Mouse (Mus musculus): Measurements from ENCODE around the gene Hspg2.
"Not testable (repeated sequence)": the region's sequence is repeated elsewhere in the genome, so short reads cannot be mapped to it uniquely, and the experiment has no call there.

Gene Hspg2

DNA sequence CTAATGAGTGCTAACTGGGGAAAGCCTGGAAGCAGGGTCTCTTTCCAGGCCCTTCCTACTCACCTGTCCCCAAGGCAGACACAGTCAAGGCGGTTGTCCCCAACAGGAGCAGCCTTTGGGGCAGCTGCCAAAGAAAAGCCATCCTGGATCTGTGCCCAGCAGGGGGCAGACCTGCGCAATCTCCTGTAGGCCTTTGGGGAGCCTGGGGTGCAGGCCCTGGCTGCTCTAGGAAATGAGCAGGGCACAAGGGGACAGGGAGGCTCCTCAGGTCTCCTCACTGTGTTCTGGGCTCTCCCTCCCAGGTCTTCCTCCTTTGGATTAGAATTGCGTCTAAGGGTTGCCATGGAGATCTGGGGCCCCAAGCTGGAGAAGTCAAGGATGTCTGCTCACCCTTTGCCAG, 113.2 kb downstream of the Hspg2 start:
- peak; percentile 34 for DNase-seq

GRCm38 (mm10) chr4:137589095-137589494, 120.5 kb downstream of the Hspg2 start:
- not testable (repeated sequence) for DNase-seq

DNA sequence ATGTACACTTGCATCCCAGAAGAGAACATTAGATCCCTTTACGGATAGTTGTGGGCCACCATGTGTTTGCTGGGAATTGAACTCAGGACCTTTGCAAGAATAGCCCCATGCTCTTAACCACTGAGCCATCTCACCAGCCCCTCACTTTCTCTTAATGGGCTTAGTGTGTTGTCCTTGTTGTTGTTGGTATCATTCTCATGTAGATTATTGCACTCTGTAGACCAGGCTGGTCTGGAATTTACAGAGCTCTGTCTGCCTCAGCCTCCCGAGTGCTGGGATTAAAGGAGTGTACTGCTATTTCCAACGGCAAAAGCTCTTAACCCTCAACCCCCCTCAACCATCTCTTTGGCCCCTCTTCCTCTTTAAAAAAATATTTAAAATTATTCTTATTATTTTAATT, 121.0 kb downstream of the Hspg2 start:
- DNase-seq: no peak

DNA sequence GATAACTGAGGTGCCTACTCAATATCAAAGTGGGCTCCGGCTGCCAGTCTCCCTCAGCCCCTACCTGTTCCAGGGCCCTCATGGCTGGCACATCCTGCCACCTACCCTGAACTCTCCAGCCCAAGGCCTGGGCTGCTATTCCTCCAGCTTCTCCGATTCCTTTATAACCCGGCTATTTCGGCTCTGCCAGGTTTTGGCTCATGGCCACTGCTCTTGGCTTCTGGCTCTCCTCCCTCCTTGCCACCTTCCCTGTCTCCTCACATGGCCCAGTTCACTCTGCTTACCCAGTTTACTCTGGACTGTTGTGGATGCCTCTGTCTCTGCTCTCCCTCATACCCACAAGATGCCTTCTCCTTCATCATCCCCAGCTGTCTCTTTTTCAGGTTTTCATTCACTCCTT, 122.4 kb downstream of the Hspg2 start:
- DNase-seq: no peak

- DNase-seq: peak; percentile 99
These were observed 125.3 kb downstream of the Hspg2 start, which contains the start of gene Usp48 for GRCm38 (mm10) chr4:137593601-137594495. Gene Usp48 (plus strand): TSS chr4:137593755.

- peak; percentile 31 for DNase-seq
These were observed 126.1 kb downstream of the Hspg2 start for GRCm38 (mm10) chr4:137594496-137595270.

DNA sequence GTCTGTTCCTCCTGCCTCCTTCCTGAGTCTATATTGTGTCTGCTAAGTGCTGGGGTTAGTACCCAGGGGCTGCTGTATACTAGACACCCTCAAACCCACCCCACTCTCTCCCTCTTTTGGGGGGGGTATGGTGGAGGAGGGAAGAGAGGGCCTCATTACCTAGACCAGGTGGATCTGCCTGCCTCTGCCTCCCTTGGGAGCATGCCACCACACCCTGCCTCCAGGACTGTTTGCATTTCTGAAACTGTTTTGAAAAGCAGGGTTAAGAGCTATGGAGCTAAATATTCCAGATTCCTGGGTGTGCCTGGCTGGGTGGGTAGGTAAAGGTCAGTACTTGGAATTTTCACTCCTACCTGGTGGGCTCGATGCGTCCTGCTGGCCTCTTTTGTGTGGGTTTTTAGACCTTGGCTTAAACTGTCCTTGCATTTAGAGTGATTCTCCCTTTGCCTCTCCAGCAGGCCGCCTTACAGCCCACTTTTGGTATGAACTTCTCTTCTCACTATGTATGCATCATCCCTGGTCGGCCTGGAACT, 128.6 kb downstream of the Hspg2 start:
- no peak for DNase-seq

- DNase-seq: no peak
These were observed 130.0 kb downstream of the Hspg2 start for GRCm38 (mm10) chr4:137598577-137598976.

DNA sequence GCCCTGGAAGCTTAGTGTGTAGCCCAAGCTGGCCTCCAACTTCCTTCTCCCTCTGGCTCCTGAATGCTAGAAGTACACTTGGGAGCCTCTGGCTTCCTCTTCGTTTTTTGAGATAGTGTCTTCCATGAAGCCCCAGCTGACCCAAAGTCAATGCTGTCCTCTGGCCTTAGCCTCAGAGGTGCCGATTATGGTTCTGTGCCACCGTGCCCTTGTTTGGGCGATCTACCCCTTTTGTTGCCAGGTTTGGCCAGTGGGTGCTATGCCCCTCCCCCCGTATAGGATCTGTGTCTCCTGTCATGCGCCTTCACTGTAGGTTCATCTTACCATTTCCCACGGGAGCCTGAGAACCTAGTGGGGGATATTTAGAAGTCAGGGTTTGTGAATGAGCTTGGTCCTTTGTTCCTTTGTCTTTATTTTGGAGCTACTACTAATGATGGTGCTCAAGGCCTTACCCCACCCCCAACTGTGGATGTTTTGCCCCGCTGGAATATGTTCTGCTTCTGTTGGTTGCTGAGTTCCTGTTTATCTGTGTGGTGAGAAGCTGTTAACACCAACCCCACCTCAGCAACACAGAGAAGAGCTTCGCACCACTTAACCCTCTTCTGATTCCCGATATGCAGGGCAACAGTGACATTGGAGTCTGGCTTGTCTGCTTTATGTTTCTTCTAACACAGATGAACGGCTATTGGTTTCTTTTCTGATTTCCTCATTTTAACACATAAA, 135.0 kb downstream of the Hspg2 start:
- DNase-seq: no peak

DNA sequence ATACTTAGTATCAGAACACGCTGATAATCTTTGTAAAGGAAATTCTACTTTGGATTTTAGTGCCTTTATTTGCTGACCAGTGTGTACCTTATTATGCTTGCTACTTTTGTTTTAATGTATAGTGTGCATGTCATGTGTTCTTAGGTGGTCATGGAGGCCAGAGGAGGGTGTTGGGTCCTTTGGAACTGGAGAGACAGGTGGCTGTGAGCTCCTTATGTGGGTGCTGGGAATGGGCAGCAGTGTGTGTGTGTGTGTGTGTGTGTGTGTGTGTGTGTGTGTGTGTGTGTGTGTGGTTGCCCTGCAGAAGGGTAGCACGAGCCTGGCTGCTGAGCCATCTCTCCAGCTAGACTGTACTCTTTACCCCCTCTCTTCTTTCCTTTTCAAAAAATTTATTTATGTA, 138.5 kb downstream of the Hspg2 start:
- no peak for DNase-seq

DNA sequence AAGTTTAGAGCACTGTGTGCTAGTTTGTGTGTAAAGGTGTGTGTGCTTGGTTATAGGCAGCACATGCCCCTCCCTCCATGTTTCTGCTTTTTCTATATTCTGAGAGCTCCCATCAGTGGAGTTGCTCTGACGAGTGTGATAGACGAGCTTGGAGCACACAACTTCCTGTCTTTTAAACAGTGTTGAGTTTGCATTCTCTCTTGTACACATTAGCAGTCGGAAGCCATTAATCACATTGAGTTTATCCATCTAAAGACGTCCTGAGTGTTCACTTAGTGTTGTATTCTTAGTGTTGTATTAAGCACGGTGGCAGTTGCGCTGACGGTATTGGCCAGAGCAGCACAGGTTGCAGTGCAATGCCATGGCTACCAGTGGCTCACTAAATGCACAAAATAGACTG, 140.7 kb downstream of the Hspg2 start:
- DNase-seq: no peak

GRCm38 (mm10) chr4:137609702-137610101, 141.1 kb downstream of the Hspg2 start:
- peak; percentile 14 for DNase-seq

DNA sequence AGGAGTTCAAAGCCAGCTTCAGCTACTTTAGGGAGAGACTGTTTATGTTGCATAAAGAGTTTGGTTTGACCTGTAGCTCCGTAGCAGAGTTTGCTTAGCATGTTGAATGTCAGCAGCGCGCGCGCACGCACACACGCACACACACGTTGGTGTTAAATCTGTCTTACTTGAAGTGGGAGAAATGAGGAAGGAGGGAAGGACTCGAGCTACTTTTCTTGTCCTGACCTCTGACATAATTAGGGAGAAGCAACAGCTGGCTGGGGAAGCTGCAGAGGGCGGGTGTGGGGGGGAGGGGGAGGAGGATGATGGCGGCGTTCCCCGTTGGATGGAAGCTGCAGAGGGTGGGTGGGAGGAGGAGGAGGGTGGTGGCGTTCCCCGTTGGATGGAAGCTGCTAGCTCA, 141.7 kb downstream of the Hspg2 start:
- DNase-seq: no peak
